Mouse (Mus musculus) C2C12 (cell line): ENCODE data around the gene Ppp1r7.

Source experiments
- CEBPB ChIP-seq: IDR thresholded peaks from one replicate; pipeline ENCODE4 v1.6.1; 2011; ENCODE audit warnings: low read depth, mild to moderate bottlenecking, control low read depth, moderate library complexity
- CTCF ChIP-seq: IDR thresholded peaks from one replicate; pipeline ENCODE4 v1.5.1; 2011; ENCODE audit not compliant: control insufficient read depth, insufficient read depth, insufficient read length
- MAX ChIP-seq: IDR thresholded peaks from one replicate; pipeline ENCODE4 v1.6.1; 2011; ENCODE audit warnings: mild to moderate bottlenecking, control low read depth
- MYOD1 ChIP-seq: IDR thresholded peaks from one replicate; pipeline ENCODE4 v1.6.1; 2011; ENCODE audit warnings: low read depth; ENCODE audit not compliant: control insufficient read depth, insufficient read length
- USF1 ChIP-seq: IDR thresholded peaks from one replicate; pipeline ENCODE4 v1.6.1; 2011; ENCODE audit warnings: low read depth, mild to moderate bottlenecking, control low read depth, moderate library complexity

DNA sequence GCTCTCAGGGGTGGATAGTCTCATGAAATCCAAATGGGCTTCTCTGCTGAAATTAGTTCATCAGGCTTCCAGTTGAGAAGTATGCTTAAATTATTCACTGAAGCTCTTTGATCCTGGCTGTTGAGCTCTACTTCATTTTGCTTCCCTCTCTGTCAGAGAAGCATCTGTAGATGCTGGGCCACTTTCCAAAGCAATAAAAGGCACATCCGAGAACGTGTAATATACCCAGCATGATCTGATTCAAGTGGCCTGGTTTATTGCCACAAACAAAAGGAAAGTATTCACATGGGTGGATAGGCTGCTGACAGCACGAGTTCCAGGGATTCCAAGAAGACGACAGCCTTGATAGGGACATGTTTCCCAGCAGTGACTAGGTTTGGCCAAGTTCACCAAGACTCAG lies 7.0 kb downstream of the Ppp1r7 start:
- no peak for TF ChIP-seq CTCF
- no peak for TF ChIP-seq MYOD1
- TF ChIP-seq USF1 = no peak
- TF ChIP-seq CEBPB = no peak
- TF ChIP-seq MAX = no peak
